Mouse (Mus musculus): ENCODE results near the gene Rab3il1. TPM values are rescaled to one million over a fixed set of nuclear protein-coding genes. Genes with fewer than 3 reads are reported as not detected.
A peak's percentile ranks its signal among the peaks of the same experiment; 100 is the strongest.

Gene Rab3il1
- polyA plus RNA-seq (2012; fragmentation: generic; extraction: Trizol), result 4.5 TPM
- long read RNA-seq, experiment 1, full-length matches to known transcripts, result 8 of 11 reads
- long read RNA-seq, experiment 1, partial matches to known transcripts, result 0 of 11 reads
- long read RNA-seq, experiment 1, other reads (novel, unspliced or antisense), result 3 of 11 reads
- long read RNA-seq, experiment 2, full-length matches to known transcripts, result 5 of 5 reads
- long read RNA-seq, experiment 2, partial matches to known transcripts, result 0 of 5 reads
- long read RNA-seq, experiment 2, other reads (novel, unspliced or antisense), result 0 of 5 reads

GRCm38 (mm10) chr19:10001206-10001969 lies at the start of gene Rab3il1, which contains the start of gene Best1:
Gene Rab3il1, plus strand, starts transcription at chr19:10001669.
Gene Best1, minus strand, starts transcription at chr19:10001633.
- TF ChIP-seq FOSL1 (IDR thresholded peaks at IDR 0.05; ENCODE audit: insufficient read depth, low read length, poor library complexity, severe bottlenecking), result no peak
- no peak for TF ChIP-seq CEBPB (IDR thresholded peaks at IDR 0.05; ENCODE audit: low read depth)
- no peak for TF ChIP-seq MAX (IDR thresholded peaks at IDR 0.05)
- no peak for TF ChIP-seq MYOG (IDR thresholded peaks at IDR 0.05; ENCODE audit: control insufficient read depth, extremely low read depth, insufficient read length)
- TF ChIP-seq USF1 (IDR thresholded peaks at IDR 0.05; ENCODE audit: low read depth), result no peak
- no peak for TF ChIP-seq MYOD1 (IDR thresholded peaks at IDR 0.05; ENCODE audit: control insufficient read depth, insufficient read length, low read depth)
- no peak for TF ChIP-seq CTCF (IDR thresholded peaks at IDR 0.05; ENCODE audit: control insufficient read depth, insufficient read depth, insufficient read length)
- H3ac ChIP-seq (ENCODE audit: control insufficient read depth, insufficient read length, low read depth), result no peak within 1 kb of the TSS
- H3K79me3 ChIP-seq (ENCODE audit: low read depth), result no peaks in the 10 kb centered on the region
- H3K79me2 ChIP-seq (ENCODE audit: control insufficient read depth, insufficient read depth), result no peaks in the 10 kb centered on the region
- H3K4me3 ChIP-seq (ENCODE audit: insufficient read depth, poor library complexity, severe bottlenecking), result no peak within 1 kb of the TSS
- H3K27me3 ChIP-seq (ENCODE audit: control insufficient read depth, insufficient read depth, insufficient read length), result no peaks in the 10 kb centered on the region
- no peaks in the 10 kb centered on the region for H3K36me3 ChIP-seq (ENCODE audit: control insufficient read depth, insufficient read depth)

- no peaks in the 10 kb centered on the region for H3K27me3 ChIP-seq (ENCODE audit: control insufficient read depth, insufficient read depth, insufficient read length)
- H3ac ChIP-seq (ENCODE audit: control insufficient read depth, insufficient read length, low read depth), result no peak overlapping the region
- no peaks in the 10 kb centered on the region for H3K79me2 ChIP-seq (ENCODE audit: control insufficient read depth, insufficient read depth)
- no peak overlapping the region for H3K4me3 ChIP-seq (ENCODE audit: insufficient read depth, poor library complexity, severe bottlenecking)
- no peaks in the 10 kb centered on the region for H3K36me3 ChIP-seq (ENCODE audit: control insufficient read depth, insufficient read depth)
- H3K79me3 ChIP-seq (ENCODE audit: low read depth), result no peaks in the 10 kb centered on the region
- TF ChIP-seq USF1 (IDR thresholded peaks at IDR 0.05; ENCODE audit: low read depth) (no peak), MYOG (IDR thresholded peaks at IDR 0.05; ENCODE audit: control insufficient read depth, extremely low read depth, insufficient read length) (no peak), CTCF (IDR thresholded peaks at IDR 0.05; ENCODE audit: control insufficient read depth, insufficient read depth, insufficient read length) (no peak), MAX (IDR thresholded peaks at IDR 0.05) (no peak), CEBPB (IDR thresholded peaks at IDR 0.05; ENCODE audit: low read depth) (no peak)
These were observed 49.1 kb upstream of the Rab3il1 start for GRCm38 (mm10) chr19:9952390-9952789.

GRCm38 (mm10) chr19:9952912-9953311 lies 48.6 kb upstream of the Rab3il1 start:
- H3K4me3 ChIP-seq (ENCODE audit: insufficient read depth, poor library complexity, severe bottlenecking), result no peak overlapping the region
- TF ChIP-seq FOSL1 (IDR thresholded peaks at IDR 0.05; ENCODE audit: insufficient read depth, low read length, poor library complexity, severe bottlenecking), result no peak
- no peak for TF ChIP-seq MYOD1 (IDR thresholded peaks at IDR 0.05; ENCODE audit: control insufficient read depth, insufficient read length, low read depth)
- no peak for TF ChIP-seq CTCF (IDR thresholded peaks at IDR 0.05; ENCODE audit: control insufficient read depth, insufficient read depth, insufficient read length)
- no peaks in the 10 kb centered on the region for H3K79me2 ChIP-seq (ENCODE audit: control insufficient read depth, insufficient read depth)
- no peaks in the 10 kb centered on the region for H3K79me3 ChIP-seq (ENCODE audit: low read depth)
- H3K36me3 ChIP-seq (ENCODE audit: control insufficient read depth, insufficient read depth), result no peaks in the 10 kb centered on the region
- H3ac ChIP-seq (ENCODE audit: control insufficient read depth, insufficient read length, low read depth), result no peak overlapping the region
- H3K27me3 ChIP-seq (ENCODE audit: control insufficient read depth, insufficient read depth, insufficient read length), result no peaks in the 10 kb centered on the region

- H3K27me3 ChIP-seq (ENCODE audit: control insufficient read depth, insufficient read depth, insufficient read length), result no peaks in the 10 kb centered on the region
- peak overlapping the region; percentile 22 for H3K4me3 ChIP-seq (ENCODE audit: insufficient read depth, poor library complexity, severe bottlenecking)
These were observed 47.2 kb upstream of the Rab3il1 start for GRCm38 (mm10) chr19:9954055-9954810.

GRCm38 (mm10) chr19:9954811-9955202 lies 46.7 kb upstream of the Rab3il1 start:
- TF ChIP-seq MAX (IDR thresholded peaks at IDR 0.05), result no peak
- no peak for TF ChIP-seq CEBPB (IDR thresholded peaks at IDR 0.05; ENCODE audit: low read depth)
- TF ChIP-seq FOSL1 (IDR thresholded peaks at IDR 0.05; ENCODE audit: insufficient read depth, low read length, poor library complexity, severe bottlenecking), result no peak
- TF ChIP-seq MYOG (IDR thresholded peaks at IDR 0.05; ENCODE audit: control insufficient read depth, extremely low read depth, insufficient read length), result no peak
- no peak for TF ChIP-seq USF1 (IDR thresholded peaks at IDR 0.05; ENCODE audit: low read depth)
- TF ChIP-seq MYOD1 (IDR thresholded peaks at IDR 0.05; ENCODE audit: control insufficient read depth, insufficient read length, low read depth), result no peak
- TF ChIP-seq CTCF (IDR thresholded peaks at IDR 0.05; ENCODE audit: control insufficient read depth, insufficient read depth, insufficient read length), result no peak
- H3ac ChIP-seq (ENCODE audit: control insufficient read depth, insufficient read length, low read depth), result peak overlapping the region; percentile 51
- no peaks in the 10 kb centered on the region for H3K79me3 ChIP-seq (ENCODE audit: low read depth)
- no peaks in the 10 kb centered on the region for H3K27me3 ChIP-seq (ENCODE audit: control insufficient read depth, insufficient read depth, insufficient read length)
- H3K4me3 ChIP-seq (ENCODE audit: insufficient read depth, poor library complexity, severe bottlenecking), result peak overlapping the region; percentile 22
- no peaks in the 10 kb centered on the region for H3K36me3 ChIP-seq (ENCODE audit: control insufficient read depth, insufficient read depth)
- H3K79me2 ChIP-seq (ENCODE audit: control insufficient read depth, insufficient read depth), result no peaks in the 10 kb centered on the region

More at GRCm38 (mm10) chr19:9954055-9954810, 47.2 kb upstream of the Rab3il1 start:
- Histone ChIP-seq H3ac (ENCODE audit: control insufficient read depth, insufficient read length, low read depth) (no peak overlapping the region), H3K36me3 (ENCODE audit: control insufficient read depth, insufficient read depth) (no peaks in the 10 kb centered on the region), H3K79me2 (ENCODE audit: control insufficient read depth, insufficient read depth) (no peaks in the 10 kb centered on the region), H3K79me3 (ENCODE audit: low read depth) (no peaks in the 10 kb centered on the region)
- peak; percentile 66 for TF ChIP-seq MAX (IDR thresholded peaks at IDR 0.05)
- no peak for TF ChIP-seq FOSL1 (IDR thresholded peaks at IDR 0.05; ENCODE audit: insufficient read depth, low read length, poor library complexity, severe bottlenecking)
- peak; percentile 100 for TF ChIP-seq CEBPB (IDR thresholded peaks at IDR 0.05; ENCODE audit: low read depth)

Data from C2C12 (cell line).